Mouse (Mus musculus) 3134 (cell line): ENCODE results near the gene Lmf2.

Source experiments
- DNase-seq: peaks from one replicate; pipeline ENCODE4 v3.0.0-alpha.2; 2011; ENCODE audit warnings: low spot score; ENCODE audit not compliant: insufficient read length; ENCODE audit errors: extremely low read depth

Lmf2 gene

GRCm38 (mm10) chr15:89373027-89373761 is 17.7 kb upstream of the Lmf2 start:
- DNase-seq = peak; percentile 93

- DNase-seq = no peak
These were observed 17.1 kb upstream of the Lmf2 start for GRCm38 (mm10) chr15:89372536-89372935.

- no peak for DNase-seq
These were observed 16.6 kb upstream of the Lmf2 start for GRCm38 (mm10) chr15:89372068-89372467.

- DNase-seq = no peak
These were observed 9.7 kb upstream of the Lmf2 start for GRCm38 (mm10) chr15:89365141-89365551.

- no peak for DNase-seq
These were observed 7.6 kb upstream of the Lmf2 start for GRCm38 (mm10) chr15:89363051-89363450.

- no peak for DNase-seq
These were observed 3.3 kb upstream of the Lmf2 start for GRCm38 (mm10) chr15:89358784-89359183.

GRCm38 (mm10) chr15:89356372-89356771 is 913 bp upstream of the Lmf2 start:
- peak; percentile 85 for DNase-seq

GRCm38 (mm10) chr15:89354455-89354854 is 1.0 kb downstream of the Lmf2 start:
- DNase-seq = no peak

GRCm38 (mm10) chr15:89353837-89354236 is 1.6 kb downstream of the Lmf2 start:
- DNase-seq = no peak

- DNase-seq = no peak
These were observed 2.7 kb downstream of the Lmf2 start for GRCm38 (mm10) chr15:89352795-89353194.

GRCm38 (mm10) chr15:89352054-89352453 is 3.4 kb downstream of the Lmf2 start:
- DNase-seq = no peak

GRCm38 (mm10) chr15:89351302-89351701 is 4.2 kb downstream of the Lmf2 start:
- DNase-seq = no peak

GRCm38 (mm10) chr15:89350447-89350846 is 5.0 kb downstream of the Lmf2 start:
- no peak for DNase-seq

- no peak for DNase-seq
These were observed 12.1 kb downstream of the Lmf2 start for GRCm38 (mm10) chr15:89343325-89343724.

- DNase-seq = no peak
These were observed 13.8 kb downstream of the Lmf2 start for GRCm38 (mm10) chr15:89341678-89342077.

GRCm38 (mm10) chr15:89340136-89340535 is 15.3 kb downstream of the Lmf2 start:
- DNase-seq = no peak

- no peak for DNase-seq
These were observed 15.8 kb downstream of the Lmf2 start for GRCm38 (mm10) chr15:89339696-89340095.

- DNase-seq = no peak
These were observed 19.0 kb downstream of the Lmf2 start for GRCm38 (mm10) chr15:89336422-89336821.

GRCm38 (mm10) chr15:89334774-89335537 is 20.5 kb downstream of the Lmf2 start:
- no peak for DNase-seq

- no peak for DNase-seq
These were observed 21.2 kb downstream of the Lmf2 start, which contains the start of gene Miox for GRCm38 (mm10) chr15:89334271-89334670. Gene Miox (plus strand): TSS chr15:89334398.

- DNase-seq = no peak
These were observed 29.0 kb downstream of the Lmf2 start for GRCm38 (mm10) chr15:89326441-89326840.

- DNase-seq = no peak
These were observed 31.8 kb downstream of the Lmf2 start for GRCm38 (mm10) chr15:89323656-89324055.
